Mouse (Mus musculus) hindbrain, embryonic 12.5 days (tissue): Measurements from ENCODE around the gene Gp9. TPM values are rescaled to one million over a fixed set of nuclear protein-coding genes. Genes with fewer than 3 reads are reported as not detected.
A peak's percentile ranks its signal among the peaks of the same experiment; 100 is the strongest.

Experiments used
- ATAC-seq: fragments of 200-750 bp; cut with Nextera tagmentation; 2 replicates; pipeline ENCODE4 v1.8.0; 2017; ENCODE audit warnings: moderate TSS enrichment; ENCODE audit not compliant: low FRiP score
- H3K27ac ChIP-seq: fragments of 300-500 bp; sonication (generic); 2 replicates; pipeline ENCODE4 v1.5.1; 2016; ENCODE audit warnings: mild to moderate bottlenecking
- H3K27me3 ChIP-seq: fragments of 300-500 bp; sonication (generic); 2 replicates; pipeline ENCODE4 v1.6.1; 2016; ENCODE audit warnings: mild to moderate bottlenecking
- H3K36me3 ChIP-seq: fragments of 300-500 bp; sonication (generic); 2 replicates; pipeline ENCODE4 v1.6.1; 2016; ENCODE audit warnings: mild to moderate bottlenecking
- H3K4me1 ChIP-seq: fragments of 300-500 bp; sonication (generic); 2 replicates; pipeline ENCODE4 v1.6.1; 2016
- H3K4me2 ChIP-seq: fragments of 300-500 bp; sonication (generic); replicated peaks from 2 replicates; pipeline ENCODE4 v1.6.1; 2016; ENCODE audit warnings: mild to moderate bottlenecking
- H3K4me3 ChIP-seq: fragments of 300-500 bp; sonication (generic); 2 replicates; pipeline ENCODE4 v1.5.1; 2016; ENCODE audit warnings: mild to moderate bottlenecking
- H3K9ac ChIP-seq: fragments of 300-500 bp; sonication (generic); 2 replicates; pipeline ENCODE4 v1.6.1; 2016; ENCODE audit warnings: mild to moderate bottlenecking, moderate library complexity
- H3K9me3 ChIP-seq: fragments of 300-500 bp; sonication (generic); replicated peaks from 2 replicates; pipeline ENCODE4 v1.6.1; 2016; ENCODE audit warnings: mild to moderate bottlenecking
- WGBS: fragments of 180-500 bp; shearing (Covaris S2); methylation state at CpG from one replicate; pipeline ENCODE4 v1.1.7; 2016; 5-methylcytosine and 5-hydroxymethylcytosine counted together
- polyA plus RNA-seq: library from polyadenylated mRNA; unstranded; fragments of >200 nt; fragmentation: Nextera tagmentation; extraction: Ambion mirVana; gene quantifications from 2 replicates; pipeline ENCODE4 v1.2.1, GENCODE M21; 2016

Gp9 gene
- 1.8 and 2.6 TPM in 2 replicates for polyA plus RNA-seq

DNA sequence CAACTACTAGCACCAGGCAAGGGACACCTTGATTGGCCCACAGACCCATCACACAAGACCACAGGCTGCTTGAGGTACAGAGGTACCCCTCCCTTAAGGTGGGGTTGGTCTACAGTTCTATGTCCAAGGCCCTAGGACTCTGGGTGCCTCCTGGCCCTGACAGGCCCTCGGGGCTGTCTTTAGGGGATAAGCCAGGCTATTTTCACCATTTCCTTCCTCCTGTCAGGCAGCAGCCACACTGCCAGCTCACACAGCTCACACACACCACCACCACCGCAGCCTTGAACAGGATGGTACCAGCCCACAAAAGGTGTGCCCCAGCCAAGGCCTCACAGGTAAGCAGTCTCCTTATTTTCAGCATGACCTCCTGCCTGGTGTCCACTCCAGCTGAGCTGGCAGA lies at the start of gene Gp9:
Gp9 (plus strand) TSS at position 231 of the 400 bp plus-strand sequence.
- no peak for ATAC-seq
- 78% methylated on average over 2 of the region's 2 CpGs for WGBS
- Histone ChIP-seq H3K27ac (no peak within 1 kb of the TSS), H3K4me2 (no peak within 1 kb of the TSS), H3K4me1 (no peaks in the 10 kb centered on the region), H3K27me3 (no peaks in the 10 kb centered on the region), H3K36me3 (no peaks in the 10 kb centered on the region), H3K4me3 (no peak within 1 kb of the TSS), H3K9me3 (no peaks in the 10 kb centered on the region), H3K9ac (no peak within 1 kb of the TSS)

DNA sequence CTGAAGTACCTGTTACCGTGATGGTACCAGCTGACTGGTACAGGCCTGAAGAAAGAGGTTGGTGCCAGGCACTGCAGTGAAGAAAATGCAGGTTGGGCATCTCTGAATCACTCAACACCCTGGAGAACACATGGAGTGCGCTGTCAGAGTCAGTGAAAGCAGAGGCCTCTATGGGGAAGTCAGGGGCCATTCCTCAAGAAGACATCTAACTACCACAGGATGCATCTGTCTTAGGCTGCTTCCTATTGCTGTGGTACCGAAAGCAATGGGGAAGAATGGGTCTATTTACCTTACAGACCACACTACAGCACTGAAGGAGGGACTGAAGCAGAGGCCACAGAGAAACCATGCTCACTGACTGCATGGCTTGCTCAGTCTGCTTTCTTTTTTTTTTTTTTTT lies 49.8 kb upstream of the Gp9 start:
- no peak for ATAC-seq
- H3K4me1 ChIP-seq: peaks cover 27% of the 10 kb centered on the region
- no peaks in the 10 kb centered on the region for H3K9me3 ChIP-seq
- WGBS: 64% methylated on average over 3 of the region's 3 CpGs
- no peak overlapping the region for H3K4me3 ChIP-seq
- H3K9ac ChIP-seq: no peak overlapping the region
- peaks cover 38% of the 10 kb centered on the region for H3K27me3 ChIP-seq
- H3K36me3 ChIP-seq: no peaks in the 10 kb centered on the region
- no peak overlapping the region for H3K4me2 ChIP-seq
- H3K27ac ChIP-seq: no peak overlapping the region

DNA sequence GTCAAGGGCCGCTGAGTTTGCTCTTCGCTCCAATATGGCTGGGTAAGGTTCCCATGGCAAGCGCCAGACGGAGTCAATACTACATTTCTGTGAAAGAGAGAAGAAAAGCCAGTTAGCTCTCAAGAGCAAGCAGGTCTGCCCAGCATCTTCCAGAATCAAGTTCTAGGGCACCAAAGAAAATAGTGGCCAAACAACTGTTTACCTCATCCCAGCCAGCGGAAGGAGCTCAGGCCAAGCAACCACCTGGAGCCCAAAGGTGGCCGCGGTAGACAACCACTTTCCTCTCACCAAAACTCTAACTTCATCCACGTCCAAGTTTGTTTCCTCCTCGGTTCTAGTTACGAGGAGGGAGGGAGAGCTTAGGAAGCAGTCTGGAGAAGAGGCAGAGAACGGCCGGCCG lies 47.7 kb upstream of the Gp9 start:
- peak overlapping the region; percentile 65 for H3K4me3 ChIP-seq
- ATAC-seq: no peak
- H3K9ac ChIP-seq: no peak overlapping the region
- H3K4me1 ChIP-seq: peaks cover 31% of the 10 kb centered on the region
- no peaks in the 10 kb centered on the region for H3K36me3 ChIP-seq
- H3K27ac ChIP-seq: peak overlapping the region; percentile 70
- no peaks in the 10 kb centered on the region; the same call in 1 of the 2 replicates for H3K9me3 ChIP-seq
- 15% methylated on average over 13 of the region's 13 CpGs for WGBS
- peak overlapping the region; percentile 93 for H3K4me2 ChIP-seq
- H3K27me3 ChIP-seq: peaks cover 57% of the 10 kb centered on the region

DNA sequence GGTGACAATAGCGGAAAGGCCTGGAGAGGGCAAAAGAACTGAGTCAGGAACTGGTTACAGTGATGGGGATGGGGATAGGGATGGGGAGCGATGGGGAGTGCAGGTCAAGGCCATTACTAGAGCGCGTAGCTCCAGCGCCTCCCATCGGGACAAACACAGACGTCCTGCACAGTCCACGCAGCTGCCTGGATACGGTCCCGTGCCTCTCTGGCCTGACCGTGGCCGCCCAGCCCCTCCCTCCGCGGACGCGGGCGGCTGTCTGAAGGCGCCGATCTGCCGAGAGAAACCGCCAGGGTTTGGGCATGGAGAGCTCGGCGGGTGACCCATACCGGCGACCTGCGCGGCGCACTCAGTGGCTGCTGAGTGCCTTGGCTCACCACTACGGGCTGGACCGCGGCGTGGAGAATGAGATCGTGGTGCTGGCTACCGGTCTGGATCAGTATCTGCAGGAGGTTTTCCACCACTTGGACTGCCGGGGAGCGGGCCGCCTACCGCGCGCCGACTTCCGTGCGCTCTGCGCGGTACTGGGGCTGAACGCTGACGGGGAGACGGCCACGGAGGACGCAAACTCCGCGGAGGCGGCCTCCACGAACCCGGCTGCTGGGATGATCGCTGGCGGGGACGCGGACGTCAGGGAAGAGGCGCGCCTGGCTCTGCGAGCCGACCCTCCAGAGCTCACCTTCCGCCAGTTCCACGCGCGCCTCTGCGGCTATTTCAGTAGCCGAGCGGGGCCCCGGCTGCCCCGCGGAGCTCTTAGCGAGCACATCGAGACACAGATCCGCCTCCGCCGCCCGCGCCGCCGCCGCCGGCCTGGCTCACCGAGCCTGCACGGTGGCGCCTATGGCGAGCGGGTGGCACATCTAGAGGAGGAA lies 47.0 kb upstream of the Gp9 start, which contains the start of gene Efcc1:
Efcc1 (plus strand) TSS at position 279 of the 872 bp plus-strand sequence.
- Histone ChIP-seq H3K27ac (peak within 1 kb of the TSS; percentile 70), H3K4me3 (peak within 1 kb of the TSS; percentile 65), H3K9ac (peak within 1 kb of the TSS; percentile 78), H3K4me2 (peak within 1 kb of the TSS; percentile 93), H3K36me3 (no peaks in the 10 kb centered on the region), H3K27me3 (peaks cover 64% of the 10 kb centered on the region), H3K4me1 (peaks cover 31% of the 10 kb centered on the region), H3K9me3 (no peaks in the 10 kb centered on the region; the same call in 1 of the 2 replicates)
- ATAC-seq: peak; percentile 80
- WGBS: under 1% methylated on average over 90 of the region's 90 CpGs

DNA sequence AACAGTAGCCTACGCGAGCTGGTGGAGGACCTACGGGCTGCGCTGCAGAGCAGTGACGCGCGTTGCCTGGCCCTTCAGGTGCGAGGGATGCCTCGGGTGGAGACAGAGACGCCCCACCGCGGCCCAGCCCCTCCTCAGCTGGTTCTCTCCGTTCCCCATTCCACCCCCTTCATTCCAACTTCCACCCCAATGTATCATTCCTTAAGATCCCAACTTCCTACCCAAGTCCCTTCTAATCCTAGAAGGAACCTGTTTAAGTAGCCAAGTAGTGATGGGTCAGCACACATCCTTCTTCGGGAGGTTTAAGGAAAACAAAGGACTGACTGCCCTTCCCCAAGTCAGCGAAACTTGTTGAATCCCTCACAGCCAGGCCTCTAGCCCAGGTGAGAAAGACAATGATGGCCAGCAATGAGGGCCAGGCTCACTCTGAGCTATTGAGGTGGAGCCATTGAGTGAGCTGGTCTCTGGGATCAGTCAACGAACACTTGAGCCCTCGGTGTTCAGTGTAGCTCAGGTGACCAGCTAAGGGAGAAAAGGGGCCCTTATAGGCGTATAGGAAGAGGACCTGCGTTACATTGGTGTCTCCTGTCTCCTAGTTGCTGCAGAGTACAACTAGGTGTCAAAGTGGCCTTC lies 46.3 kb upstream of the Gp9 start:
- Histone ChIP-seq H3K4me1 (peaks cover 31% of the 10 kb centered on the region), H3K9ac (peak overlapping the region; percentile 78), H3K27ac (peak overlapping the region; percentile 70), H3K9me3 (no peaks in the 10 kb centered on the region; the same call in 1 of the 2 replicates), H3K27me3 (peaks cover 64% of the 10 kb centered on the region), H3K4me2 (peak overlapping the region; percentile 93), H3K4me3 (peak overlapping the region; percentile 65), H3K36me3 (no peaks in the 10 kb centered on the region)
- WGBS: 3% methylated on average over 19 of the region's 19 CpGs
- no peak for ATAC-seq

DNA sequence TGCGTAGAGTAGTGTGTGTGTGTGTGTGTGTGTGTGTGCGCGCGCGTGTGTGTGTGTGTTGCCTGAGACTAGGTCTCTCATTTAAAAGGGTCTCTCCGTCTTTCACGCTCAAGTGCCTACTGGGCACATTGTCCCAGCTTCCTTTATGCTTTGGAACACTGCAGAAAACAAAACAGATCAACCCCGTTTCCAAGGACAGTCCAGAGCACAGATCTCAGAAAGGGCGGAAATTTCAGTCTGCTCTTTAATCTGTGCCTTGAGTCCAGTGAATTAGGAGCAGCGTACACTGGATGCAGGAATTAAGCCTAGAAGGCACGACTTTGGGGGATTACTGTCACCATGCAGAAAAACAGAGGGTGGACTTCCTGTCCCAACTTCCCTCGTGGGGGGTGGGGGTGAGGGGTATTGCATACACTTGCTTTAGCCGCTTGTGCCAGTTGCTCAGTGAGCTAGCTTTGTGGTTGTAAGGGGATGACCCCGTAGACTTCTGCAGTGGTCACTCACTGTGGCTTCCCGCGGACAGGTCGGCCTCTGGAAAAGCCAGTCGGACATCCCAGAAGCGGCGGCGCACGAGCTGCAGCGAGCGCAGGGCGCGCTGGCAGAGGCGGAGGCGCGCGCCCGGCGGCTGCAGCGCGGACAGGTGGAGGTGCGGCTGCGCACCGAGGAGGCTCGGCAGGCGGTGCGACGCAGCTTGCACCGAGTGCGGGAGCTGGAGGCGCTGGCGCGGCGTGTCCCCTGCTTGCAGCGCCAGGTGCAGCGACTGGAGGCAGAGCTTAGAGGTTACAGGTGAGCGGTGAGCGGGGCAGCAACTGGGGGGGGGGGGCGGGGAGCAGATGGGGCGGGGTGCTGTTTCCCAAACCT lies 45.5 kb upstream of the Gp9 start:
- peak overlapping the region; percentile 93 for H3K4me2 ChIP-seq
- no peaks in the 10 kb centered on the region; the same call in 1 of the 2 replicates for H3K9me3 ChIP-seq
- ATAC-seq: no peak
- peak overlapping the region; percentile 65 for H3K4me3 ChIP-seq
- H3K9ac ChIP-seq: peak overlapping the region; percentile 78
- WGBS: 2% methylated on average over 38 of the region's 53 CpGs
- no peaks in the 10 kb centered on the region for H3K36me3 ChIP-seq
- H3K27ac ChIP-seq: no peak overlapping the region
- peaks cover 34% of the 10 kb centered on the region for H3K4me1 ChIP-seq
- H3K27me3 ChIP-seq: peaks cover 64% of the 10 kb centered on the region

DNA sequence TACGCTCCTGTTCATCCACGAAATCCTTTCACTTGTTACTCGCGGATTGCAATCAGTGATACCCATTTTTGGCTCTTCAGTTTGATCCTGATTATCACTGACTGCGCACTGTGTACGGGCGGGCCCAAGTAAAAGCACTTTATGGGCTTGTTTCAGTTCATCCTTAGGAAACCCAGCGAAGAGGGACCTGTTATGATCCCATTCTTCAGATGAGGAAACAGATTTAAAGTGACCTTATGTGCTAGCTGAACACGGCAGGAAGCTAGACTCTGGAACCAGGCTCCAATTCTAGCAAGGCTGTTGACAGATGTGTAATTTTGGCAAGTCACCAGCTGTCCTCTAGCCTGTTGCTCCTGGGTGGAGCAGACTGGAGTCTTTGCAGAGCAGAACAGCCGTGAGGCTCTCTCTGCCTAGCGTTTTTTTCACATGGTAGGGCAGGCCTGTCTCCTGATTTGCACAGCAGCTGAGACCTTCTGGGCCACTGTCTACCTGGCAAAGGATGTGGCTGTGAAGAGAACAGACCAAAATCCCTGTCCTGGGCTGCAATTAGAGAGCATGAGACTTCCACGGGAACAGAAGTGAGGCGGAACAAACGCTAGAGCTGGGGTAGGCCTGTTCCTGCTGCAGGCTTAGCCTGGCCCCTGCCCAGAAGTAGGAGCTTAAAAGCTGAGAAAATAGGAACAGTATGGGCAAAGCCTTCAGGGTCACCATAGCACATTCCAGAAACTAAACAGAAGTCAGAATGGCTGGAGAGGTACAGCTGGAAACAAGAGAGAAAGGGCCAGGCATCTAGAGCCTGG lies 44.5 kb upstream of the Gp9 start:
- ATAC-seq: no peak
- no peak overlapping the region for H3K27ac ChIP-seq
- peak overlapping the region; percentile 93 for H3K4me2 ChIP-seq
- 23% methylated on average over 14 of the region's 14 CpGs for WGBS
- H3K36me3 ChIP-seq: no peaks in the 10 kb centered on the region
- peaks cover 43% of the 10 kb centered on the region for H3K4me1 ChIP-seq
- H3K9ac ChIP-seq: peak overlapping the region; percentile 78; the same call in 1 of the 2 replicates
- H3K9me3 ChIP-seq: no peaks in the 10 kb centered on the region; the same call in 1 of the 2 replicates
- peak overlapping the region; percentile 65 for H3K4me3 ChIP-seq
- H3K27me3 ChIP-seq: peaks cover 67% of the 10 kb centered on the region

DNA sequence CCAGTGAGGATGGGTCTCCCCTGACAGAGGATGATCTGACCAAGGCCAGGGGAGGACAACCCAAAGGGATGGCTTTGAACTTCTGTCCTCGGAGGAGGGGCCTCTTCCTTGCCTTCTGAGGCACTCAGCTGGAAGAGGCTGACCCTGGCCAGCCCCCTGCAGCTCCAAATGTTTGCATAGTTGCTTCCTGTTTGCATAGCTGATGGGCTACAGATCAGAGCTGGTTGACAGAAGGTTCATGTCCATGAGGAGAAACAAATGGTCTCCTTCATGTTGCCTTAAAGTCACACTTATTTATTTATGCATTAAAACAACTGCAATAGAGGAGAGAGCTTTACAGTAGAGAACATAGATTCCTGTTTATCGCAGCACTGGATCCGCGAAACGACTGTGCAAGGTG lies 43.7 kb upstream of the Gp9 start:
- WGBS: 60% methylated on average over 5 of the region's 5 CpGs
- Histone ChIP-seq H3K9ac (no peak overlapping the region), H3K4me3 (no peak overlapping the region), H3K36me3 (no peaks in the 10 kb centered on the region), H3K27ac (no peak overlapping the region), H3K4me1 (peaks cover 46% of the 10 kb centered on the region), H3K4me2 (no peak overlapping the region), H3K27me3 (peaks cover 67% of the 10 kb centered on the region), H3K9me3 (no peaks in the 10 kb centered on the region; the same call in 1 of the 2 replicates)
- ATAC-seq: no peak

DNA sequence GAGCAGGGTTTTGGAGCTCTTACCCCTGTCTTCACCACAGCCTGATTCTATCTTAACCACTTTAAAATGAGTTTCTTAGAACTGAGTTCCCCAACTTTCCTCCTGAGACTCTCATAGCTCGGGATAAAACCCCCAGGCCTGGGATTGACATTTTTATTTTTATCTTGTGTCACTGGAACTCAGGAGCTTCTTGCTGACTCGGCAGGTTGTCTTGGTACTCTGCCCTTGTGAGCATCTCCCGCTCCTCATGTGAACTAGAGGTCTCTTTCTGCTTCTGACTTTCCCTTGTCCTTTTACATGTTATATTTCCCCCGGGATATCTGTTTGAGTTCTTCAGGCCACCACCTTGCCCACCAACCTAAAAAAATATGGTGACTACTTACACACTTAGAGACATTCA lies 40.9 kb upstream of the Gp9 start:
- H3K4me1 ChIP-seq: peaks cover 33% of the 10 kb centered on the region
- no peak overlapping the region for H3K9ac ChIP-seq
- no peaks in the 10 kb centered on the region for H3K36me3 ChIP-seq
- H3K27ac ChIP-seq: no peak overlapping the region
- H3K27me3 ChIP-seq: peaks cover 49% of the 10 kb centered on the region
- no peak for ATAC-seq
- no peak overlapping the region for H3K4me3 ChIP-seq
- no peaks in the 10 kb centered on the region; the same call in 1 of the 2 replicates for H3K9me3 ChIP-seq
- WGBS: 77% methylated on average over 4 of the region's 4 CpGs
- no peak overlapping the region for H3K4me2 ChIP-seq

DNA sequence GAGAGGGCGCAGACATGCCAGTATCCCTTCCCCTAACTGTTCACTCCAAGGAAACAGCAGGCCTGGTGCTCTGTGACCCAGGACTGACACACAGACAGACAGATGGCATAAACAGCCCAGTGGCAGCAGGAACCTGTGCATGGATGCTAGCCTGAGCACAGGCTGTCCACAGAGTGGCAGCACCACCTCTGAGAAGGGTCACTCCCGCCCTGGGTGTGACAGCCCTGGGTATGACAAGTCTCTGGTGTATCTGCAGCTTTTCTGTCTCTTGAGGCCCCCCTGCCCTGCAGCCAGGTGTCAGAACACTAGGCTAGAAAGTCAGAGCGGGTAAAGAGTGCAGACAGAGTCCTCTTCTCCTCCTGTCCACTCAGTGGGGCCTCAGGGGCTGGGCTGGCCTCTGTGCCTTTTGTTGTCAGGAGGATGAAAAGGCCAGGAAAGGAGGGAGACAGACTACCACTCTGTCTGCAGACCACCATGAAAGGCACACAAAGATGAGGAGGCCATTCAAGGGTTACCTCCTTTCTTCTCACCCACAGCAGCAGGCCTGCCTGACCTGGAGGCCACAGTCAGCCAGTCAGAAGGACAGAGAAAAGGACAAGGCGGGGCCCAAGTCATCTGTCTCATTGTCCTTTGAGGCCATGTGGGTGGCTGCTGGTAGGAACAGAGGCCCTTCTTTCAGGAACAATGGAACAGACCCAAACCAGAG lies 39.8 kb upstream of the Gp9 start:
- H3K36me3 ChIP-seq: no peaks in the 10 kb centered on the region
- H3K27me3 ChIP-seq: peaks cover 38% of the 10 kb centered on the region
- H3K9ac ChIP-seq: no peak overlapping the region
- H3K4me3 ChIP-seq: no peak overlapping the region
- H3K4me1 ChIP-seq: peaks cover 22% of the 10 kb centered on the region
- 30% methylated on average over 4 of the region's 4 CpGs for WGBS
- peak; percentile 75 for ATAC-seq
- no peaks in the 10 kb centered on the region; the same call in 1 of the 2 replicates for H3K9me3 ChIP-seq
- H3K4me2 ChIP-seq: no peak overlapping the region
- peak overlapping the region; percentile 9 for H3K27ac ChIP-seq

DNA sequence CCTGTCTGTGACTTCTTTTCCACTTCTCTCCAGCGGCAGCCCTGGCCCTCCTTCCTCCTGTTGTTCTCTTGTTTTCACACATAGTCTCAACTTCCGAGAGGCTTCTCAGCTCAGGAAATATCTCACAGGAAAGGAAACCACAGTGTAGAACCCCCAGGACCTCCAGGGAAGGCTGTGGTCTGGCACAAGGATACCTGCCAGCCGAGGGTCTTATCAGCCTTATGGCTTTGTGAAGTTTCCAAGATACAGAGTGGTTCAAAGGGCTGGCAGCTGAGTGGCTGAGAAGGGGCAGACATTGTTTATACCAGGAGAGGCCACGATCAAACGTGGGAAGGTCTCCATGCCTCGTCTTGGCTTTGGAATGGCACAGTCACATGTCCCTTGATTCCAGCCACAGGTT lies 38.0 kb upstream of the Gp9 start:
- 59% methylated on average over 6 of the region's 6 CpGs for WGBS
- peaks cover 20% of the 10 kb centered on the region for H3K27me3 ChIP-seq
- H3K9ac ChIP-seq: no peak overlapping the region
- no peak for ATAC-seq
- no peaks in the 10 kb centered on the region for H3K36me3 ChIP-seq
- no peaks in the 10 kb centered on the region; the same call in 1 of the 2 replicates for H3K9me3 ChIP-seq
- no peak overlapping the region for H3K4me3 ChIP-seq
- peaks cover 15% of the 10 kb centered on the region for H3K4me1 ChIP-seq
- H3K4me2 ChIP-seq: no peak overlapping the region
- no peak overlapping the region for H3K27ac ChIP-seq
